Mouse (Mus musculus) kidney, adult 11 months (tissue): ENCODE measurements around the gene Dctn3.
"Not testable (repeated sequence)": the region's sequence is repeated elsewhere in the genome, so short reads cannot be mapped to it uniquely, and the experiment has no call there.

Source experiments
- DNase-seq: peaks from one replicate; pipeline ENCODE4 v3.0.0; 2022

The Dctn3 gene

DNA sequence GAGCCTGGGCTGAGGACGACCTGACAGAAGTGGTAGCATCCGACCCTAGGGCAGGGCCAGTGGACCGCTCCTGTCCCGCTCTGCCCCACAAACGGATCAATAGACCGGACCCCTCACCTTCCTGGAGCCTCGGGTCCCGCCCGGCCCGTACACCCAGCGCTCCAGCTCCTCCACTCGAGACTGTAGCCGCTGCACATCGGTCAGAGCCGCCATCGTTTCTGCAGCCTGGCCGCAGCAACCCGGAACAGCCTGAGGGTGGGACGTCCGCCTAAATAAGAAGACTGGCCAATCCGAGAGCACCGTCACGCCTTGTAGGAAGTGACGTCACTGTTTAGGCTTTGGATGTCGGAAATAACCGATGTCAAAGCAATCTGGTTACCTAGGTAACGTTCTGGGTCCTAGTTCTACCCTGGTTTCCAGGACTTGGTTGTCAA is at the start of gene Dctn3:
Gene Dctn3, minus strand, starts transcription at position 253 of the 434 bp plus-strand sequence.
- peak; percentile 96 for DNase-seq

DNA sequence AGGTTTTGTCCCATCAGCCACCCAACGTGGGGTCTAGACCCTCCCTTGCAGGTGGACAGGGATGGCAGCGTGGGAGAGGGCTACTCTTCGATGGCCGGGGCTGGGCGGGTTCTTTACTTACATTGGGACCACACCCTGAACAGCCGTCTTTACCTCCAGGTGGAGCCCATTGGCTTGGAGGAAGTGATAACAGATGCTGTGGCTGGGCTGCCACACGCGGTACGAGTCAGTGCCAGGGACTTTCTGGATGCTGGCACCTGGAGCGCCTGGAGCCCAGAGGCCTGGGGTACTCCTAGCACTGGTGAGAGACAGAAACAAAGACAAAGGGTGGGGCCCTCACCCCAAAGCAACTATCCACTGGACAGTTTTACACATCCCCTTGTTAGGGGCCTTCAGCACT is 44.3 kb upstream of the Dctn3 start:
- DNase-seq, result not testable (repeated sequence)

DNA sequence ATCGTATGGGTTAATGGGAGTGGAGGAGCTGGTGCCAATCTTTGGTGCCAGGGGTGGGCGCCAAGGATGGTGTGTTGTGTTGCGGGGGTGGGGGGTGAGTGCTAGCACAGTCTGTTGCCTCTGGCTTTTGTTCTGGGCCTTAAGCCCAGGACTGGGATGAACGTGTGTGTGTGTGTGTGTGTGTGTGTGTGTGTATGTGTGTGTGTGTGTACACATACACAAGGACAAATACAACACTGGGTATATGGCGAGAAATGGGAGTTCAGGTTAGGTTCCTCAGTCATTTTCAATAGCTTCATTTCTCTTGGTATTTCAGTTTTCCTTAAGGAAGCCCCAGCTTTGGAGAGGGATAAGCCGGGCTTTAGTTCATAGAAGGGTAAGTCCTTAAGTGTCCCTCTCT is 40.2 kb upstream of the Dctn3 start:
- not testable (repeated sequence) for DNase-seq

DNA sequence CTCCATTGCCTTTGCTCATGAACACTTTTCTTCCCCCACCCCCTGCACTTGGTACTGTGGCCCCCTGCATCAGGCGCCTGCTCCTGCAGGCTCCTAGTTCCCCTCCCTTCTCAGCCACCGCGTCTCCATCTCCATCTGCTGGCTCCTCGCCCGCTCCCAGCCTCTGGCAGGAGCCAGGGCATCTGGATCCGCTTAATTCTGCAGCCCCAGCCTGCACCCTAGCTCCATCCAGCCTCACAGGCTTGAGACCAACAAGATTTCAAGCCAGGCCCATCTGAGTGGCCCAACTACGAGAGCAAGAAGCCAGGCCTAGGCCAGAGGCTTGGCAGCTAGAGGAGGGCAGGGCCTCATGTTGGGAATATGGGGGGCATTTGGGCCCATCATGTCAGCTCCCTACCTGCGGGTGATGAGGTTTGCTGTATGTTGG is 39.7 kb upstream of the Dctn3 start:
- DNase-seq, result not testable (repeated sequence)

DNA sequence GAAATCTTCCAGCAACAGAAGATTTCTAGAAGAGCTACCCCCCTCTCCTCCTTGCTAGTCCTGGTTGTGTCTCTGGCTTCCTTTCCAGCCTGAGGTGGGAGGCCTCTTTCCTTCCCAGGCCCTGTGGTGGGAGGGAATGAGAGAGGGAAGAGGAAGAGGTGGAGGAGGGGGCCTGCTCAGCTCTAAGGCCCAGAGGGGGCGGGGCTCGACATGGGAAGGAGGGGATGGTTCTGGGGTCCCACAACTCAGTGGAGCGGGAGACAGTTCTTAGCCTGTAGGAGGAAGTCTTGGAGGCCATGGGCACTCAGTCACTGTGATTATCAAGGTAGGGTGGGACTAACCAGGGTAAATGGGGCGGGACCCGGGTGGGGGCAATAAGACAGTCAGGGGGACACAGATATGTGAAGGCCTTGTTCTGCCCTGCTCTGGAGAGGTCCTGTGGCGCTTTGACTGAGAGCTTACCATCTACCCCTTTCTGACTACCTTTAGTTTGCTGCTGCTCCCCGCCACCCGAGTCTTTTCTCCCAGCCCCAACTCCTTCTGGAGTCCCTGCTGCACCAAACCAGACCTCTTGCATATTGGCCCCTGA is 39.2 kb upstream of the Dctn3 start:
- no peak for DNase-seq

DNA sequence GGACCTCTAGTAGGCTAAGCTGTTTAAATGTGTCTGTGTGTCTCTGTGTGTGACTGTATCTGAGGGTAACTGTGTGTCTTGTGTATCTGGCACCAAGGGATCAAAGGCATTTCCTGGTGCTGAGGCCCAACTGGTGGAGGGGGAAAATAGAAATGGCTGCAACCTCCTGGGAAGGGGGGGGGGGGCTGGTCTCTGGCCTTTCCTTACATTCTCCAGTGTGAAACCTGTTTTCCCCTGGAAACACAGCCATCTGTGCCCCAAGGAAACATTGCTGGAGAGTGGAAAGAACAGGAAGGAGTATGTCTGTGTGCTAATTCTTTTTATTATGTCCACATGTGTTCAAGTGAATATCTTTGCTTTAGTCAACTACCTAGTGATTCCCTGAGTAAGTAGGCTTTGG is 38.7 kb upstream of the Dctn3 start:
- DNase-seq, result no peak

DNA sequence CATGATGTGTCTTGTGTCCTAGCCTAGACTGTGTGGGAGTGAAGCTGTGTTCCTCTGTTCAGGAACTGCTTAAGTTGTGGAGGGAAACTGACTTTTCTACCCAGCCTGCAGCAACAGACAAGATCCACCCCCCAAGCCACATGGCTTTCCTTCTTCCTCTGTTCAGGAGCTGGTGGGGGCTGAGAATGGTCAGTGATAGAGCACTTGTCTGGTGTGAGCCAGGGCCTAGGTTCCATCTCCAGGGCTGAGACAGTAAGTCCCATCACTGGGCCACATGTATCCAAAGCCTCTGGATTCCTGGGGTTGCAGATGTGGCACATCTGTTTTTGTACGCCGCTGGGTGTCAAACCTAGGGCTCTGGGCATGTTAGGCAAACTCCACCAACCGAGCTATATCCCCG is 37.9 kb upstream of the Dctn3 start:
- no peak for DNase-seq

DNA sequence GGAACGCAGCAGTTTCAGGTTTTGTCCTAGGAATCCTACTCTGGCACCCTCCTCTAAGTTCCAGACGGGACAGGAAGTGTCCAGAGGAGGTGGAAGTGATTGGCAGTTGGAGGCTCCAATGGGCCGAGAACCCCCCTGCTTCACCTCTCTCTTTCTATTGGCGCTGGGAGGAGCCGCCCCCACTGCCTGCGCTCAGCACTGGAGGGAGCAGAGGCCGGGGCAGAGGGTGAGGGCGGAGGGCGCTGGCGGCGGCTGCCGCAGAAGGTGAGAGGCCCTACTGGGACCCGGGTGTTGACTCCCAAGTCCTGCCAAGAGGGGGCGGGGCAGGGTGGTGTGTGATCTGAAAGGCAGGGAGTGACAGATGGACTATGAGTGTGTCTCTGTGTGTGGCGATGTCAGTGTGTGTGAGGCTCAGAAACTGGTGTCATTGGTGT is 37.3 kb upstream of the Dctn3 start:
- DNase-seq, result peak; percentile 98

DNA sequence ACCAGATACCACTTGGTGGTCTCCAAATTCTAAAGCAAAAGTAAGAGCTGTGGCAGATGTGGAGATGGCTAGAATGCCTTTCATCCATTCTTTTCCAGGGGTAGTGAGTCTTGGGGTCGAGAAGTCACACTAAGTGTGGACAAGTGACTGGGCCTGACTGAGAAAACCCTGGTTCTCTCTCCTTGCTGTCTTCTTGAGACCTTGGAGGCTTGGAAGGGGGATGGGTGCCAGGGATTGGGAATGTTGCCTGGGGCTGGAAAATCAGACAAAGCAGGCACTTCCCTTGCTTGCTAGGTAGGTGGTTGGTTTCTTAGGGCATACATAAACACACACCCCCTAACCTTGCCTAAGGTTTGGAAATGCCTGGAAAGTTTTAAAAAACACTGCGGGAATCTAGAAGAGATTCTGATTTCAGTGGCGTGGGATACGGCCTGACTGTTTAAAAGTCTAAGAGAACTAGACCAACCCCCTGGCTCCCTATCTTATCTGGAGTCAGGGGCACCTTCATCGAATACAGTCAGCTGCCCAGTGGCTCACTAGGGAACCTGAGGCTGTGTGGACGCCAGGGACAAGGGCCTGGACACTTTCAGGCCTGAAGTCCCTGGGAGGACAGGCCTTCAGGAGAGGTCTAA is 36.8 kb upstream of the Dctn3 start:
- peak; percentile 49 for DNase-seq

DNA sequence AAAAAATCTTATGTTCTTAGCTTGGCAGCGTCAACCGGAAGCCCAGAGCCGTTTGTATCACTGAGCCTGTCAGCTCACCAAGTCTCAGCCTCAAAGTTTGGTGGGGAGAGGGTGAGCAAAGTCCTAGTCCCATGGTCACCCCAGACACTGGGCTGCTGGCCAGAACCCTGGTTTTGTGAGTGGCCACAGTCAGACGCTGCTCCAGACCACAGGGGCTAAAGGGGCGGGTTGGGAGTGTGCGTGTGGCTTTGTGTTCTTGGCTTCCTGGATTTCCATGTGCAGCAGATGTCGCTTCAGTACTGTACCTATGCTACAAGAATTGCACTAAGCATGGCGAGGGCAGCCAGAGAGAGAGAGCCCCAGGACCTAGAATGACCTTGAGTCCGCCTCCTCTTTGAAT is 36.2 kb upstream of the Dctn3 start:
- peak; percentile 86 for DNase-seq

DNA sequence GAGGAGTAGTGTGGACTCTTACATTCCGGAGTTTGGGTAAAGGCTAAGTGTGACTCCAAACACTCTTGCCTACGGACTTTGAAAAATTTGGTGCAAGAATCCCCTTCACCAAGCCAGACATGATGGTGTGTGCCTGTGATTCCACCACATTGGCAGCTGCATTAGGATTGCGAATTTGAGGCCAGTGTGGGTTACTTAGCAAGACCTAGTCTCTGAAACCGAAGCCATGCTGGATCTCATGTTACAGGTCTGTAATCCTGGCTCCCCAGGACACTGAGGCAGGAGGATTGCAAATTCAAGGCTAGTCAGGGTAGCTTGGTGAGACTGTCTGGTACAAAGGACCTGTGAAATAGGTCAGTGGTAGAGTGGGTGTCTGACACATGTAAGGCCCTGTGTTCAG is 35.7 kb upstream of the Dctn3 start:
- no peak for DNase-seq

DNA sequence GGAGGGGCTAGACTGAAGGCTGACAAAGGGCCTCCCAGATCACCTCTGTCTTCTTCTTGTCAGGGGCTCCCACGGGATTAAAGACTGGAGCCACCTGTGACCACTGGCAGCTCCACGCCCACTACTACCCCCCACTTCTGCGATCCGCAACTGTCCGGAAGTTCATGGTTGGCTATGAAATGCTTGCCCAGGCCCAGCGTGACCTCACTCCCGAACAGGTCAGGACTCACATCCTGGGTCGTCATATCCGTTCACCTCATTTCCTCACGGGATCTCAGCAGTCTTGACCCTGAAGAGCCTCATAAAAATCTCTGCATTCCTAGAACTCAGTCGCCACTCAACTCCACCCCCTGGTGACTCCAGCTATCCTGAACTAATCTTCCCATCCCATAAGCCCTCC is 35.1 kb upstream of the Dctn3 start:
- peak; percentile 75 for DNase-seq

DNA sequence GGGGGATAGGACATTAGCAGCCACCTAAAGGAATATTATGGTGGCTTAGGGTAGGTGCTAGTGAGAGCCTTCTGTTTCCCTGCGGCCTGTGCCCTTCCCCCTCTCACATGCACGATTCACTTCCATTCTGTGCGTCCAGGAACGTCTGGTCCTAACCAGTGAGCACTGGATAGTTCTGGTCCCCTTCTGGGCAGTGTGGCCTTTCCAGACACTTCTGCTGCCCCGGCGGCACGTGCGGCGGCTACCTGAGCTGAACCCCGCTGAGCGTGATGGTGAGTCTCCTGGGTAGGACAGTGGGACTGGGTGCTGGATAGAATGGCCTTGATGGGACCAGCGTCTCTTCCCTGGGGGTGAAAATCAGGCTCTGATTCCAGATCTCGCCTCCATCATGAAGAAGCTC is 34.4 kb upstream of the Dctn3 start:
- DNase-seq, result peak; percentile 66

DNA sequence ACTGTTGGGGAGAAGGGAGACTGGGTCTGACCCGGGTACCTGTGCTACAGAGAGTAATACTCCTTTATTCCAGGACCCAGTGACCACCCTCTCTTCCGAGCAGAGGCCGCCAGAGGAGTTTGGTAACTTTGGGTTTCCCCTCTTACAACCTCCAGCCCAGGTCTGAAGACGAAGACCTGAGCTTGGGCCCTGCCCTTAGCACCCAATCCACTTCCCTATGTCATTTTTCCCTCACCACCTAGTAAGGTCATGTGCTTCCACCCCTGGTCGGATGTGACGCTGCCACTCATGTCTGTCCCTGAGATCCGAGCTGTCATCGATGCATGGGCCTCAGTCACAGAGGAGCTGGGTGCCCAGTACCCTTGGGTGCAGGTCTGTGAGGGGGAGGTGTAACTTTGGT is 33.5 kb upstream of the Dctn3 start:
- DNase-seq, result no peak

DNA sequence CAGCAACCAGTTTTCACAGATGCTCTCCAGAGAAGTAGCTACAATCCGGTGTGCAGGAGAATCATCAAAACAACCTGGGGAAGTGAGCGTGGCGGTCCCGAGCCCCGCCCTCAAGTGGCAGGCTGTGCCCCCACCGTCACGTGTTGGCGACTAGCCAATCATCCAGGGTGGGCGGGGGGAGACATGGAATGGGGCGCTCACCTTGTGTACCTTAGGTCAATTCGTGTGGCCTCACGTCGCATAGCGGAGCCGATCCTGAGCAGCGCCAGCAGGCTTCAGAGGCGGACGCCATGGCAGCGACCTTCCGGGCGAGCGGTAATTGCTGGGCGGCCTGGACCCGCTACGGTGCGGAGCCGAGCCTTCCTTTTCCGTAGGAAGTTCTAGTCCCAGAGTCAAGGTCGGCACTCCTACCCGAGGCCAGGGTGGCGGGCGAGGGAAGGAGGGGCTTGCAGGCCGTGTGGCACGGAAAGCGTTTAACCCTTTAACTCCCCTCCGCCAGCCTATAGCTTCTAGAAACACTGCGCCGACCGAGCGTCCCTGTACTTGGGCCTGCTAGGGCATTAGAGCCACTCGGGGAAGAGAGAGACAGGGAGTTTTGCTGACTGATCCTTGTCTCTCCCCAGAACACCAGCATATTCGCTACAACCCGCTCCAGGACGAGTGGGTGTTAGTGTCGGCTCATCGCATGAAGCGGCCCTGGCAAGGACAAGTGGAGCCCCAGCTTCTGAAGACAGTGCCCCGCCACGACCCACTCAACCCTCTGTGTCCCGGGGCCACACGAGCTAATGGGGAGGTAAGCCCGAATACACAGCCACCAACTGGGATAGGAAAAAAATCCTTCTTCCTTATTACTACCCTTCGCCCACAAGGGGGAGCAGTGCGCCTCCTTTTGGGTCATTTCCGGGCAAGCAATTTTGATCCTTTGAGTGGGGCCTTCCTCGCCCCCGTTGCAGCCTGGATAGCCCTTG is 32.7 kb upstream of the Dctn3 start, which contains the start of gene Sigmar1:
Gene Sigmar1, minus strand, starts transcription at position 820 of the 968 bp plus-strand sequence.
- DNase-seq, result peak; percentile 92

DNA sequence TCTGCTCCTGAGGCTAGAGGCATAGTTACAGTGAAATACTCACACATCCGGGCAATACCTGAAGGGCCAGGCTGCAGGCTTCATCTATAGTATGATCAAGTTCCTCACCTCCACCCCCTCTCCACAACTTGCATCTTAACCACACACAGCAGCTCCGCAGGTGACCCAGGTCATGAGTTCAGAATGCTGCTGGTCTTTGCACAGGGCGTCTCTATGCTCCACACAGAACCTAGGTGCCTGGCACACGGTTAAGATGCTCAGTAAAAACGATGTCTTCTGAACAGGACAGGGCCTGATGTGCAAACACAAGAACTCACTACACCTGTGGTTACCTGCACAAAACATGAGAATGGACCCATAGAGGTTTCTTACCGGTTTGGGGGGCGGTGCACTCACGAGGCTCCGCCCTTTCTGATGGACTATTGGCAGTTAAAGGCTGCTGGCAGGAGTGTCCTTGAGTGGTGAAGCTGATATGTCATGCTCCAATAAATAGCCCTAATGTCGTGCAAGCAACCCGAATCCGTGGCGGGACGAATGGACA is 31.9 kb upstream of the Dctn3 start, which contains the start of gene Galt:
Gene Galt, plus strand, starts transcription at position 432 of the 541 bp plus-strand sequence.
- no peak for DNase-seq

DNA sequence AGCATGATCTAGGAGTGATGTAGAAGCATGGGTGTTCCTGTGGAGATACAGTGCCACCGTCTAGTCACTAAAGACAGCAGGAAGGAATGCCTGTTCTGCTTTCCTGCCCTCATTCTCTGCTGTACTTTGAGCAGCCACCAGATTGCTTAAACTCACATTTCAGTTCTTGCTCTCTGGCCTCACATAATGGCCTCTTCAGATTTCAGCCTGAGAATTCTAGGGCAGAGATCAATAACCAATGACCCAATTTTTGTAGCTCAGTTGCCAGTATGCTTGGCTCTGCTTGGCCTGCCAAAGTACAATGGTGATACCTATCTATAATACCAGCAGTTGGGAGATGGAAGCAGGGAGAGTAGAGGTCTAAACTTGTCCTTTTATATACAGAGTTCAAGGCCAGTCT is 22.1 kb upstream of the Dctn3 start:
- no peak for DNase-seq

DNA sequence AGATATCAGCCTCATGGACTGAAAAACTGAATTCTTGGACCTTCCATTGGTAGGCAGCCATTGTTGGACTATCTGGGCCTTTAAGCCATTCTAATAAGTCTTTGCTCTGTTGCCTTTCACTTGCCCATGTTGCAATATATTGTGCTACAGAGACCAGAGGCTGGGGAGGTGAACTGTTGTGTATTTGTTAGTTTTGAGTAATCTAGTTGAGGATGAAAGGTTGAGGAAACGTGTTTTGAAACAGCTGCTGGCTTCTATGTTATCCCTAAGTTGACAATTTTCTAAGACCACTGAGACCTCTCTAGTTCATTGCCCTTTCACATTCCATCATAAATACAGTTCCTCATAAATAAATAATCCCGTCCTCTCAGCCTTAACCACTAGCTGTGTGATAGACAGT is 21.2 kb upstream of the Dctn3 start:
- DNase-seq, result no peak

DNA sequence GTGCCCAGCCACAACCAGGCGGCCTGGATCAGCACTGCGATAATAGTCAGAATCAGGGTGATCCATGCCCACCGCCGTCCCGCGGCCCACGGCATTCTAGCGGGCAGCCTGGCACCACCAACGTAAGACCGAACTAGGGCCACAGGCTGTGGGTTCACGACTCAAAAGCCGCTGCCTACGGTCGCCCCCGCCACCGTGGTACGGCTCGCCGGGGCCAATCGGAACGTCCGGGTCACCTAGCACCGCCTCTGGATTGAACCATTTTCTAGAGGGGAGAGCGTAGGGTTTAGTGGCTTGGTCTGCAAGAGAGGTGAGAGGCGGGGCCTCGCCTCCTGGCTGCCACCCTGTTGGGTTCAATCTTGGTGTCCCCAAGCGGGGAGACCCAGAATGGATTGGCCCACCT is 18.2 kb upstream of the Dctn3 start:
- peak; percentile 96 for DNase-seq

DNA sequence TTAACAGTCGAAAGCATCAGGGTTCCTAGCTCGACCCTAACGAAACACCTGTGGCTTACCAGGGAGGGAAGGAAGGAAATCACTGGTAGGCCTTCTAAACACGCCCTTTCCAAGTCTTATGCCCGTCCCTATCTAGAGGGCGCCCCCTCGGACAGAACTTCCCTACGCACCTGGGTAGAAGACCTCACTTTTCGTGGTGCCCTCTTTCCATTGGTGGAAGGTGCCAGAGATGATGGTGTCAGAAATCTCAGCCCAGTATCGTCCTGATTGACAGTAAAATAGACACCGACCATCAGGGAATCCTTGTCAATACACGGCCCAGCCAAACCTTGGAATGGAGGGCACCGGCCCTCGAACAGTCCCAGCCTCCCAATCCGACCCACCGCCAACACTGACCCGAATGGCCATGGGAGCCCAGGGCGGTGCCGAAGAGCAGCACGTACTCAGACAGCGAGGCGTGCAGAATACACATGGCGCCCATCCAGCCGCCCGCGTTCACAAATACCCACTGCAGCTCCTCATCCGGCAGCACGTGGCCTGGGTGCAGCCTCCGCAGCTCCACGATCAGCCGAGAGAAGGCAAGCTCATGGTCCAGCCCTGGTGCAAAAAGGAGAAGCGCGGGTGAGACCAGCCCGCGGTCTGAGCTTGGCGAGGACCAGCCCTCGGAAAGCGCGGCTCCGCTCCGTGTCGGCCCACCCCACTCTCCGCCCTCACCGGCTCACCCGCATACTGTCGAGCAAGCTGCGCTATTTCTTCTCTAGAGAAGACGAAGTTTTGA is 17.6 kb upstream of the Dctn3 start:
- no peak for DNase-seq

DNA sequence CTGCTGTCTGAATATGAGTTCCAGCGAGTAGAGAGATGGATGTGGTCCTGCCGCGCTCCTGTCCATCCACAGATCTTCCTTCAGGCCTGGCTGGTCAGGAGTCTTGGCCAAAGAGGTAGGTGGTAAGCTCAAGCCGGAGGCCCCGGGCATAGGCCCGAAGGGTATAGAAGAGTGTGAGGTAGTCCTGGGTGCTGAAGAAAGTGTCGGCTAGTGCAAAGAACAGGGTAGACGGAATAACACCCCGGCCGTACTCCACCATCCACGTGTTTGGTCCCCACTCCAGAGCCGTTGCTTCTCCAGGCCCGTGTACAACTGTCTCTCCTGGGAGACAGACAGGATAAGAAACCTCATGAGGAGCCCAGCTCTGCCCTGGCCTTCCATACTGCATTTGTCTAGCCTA is 16.3 kb upstream of the Dctn3 start:
- DNase-seq, result no peak

DNA sequence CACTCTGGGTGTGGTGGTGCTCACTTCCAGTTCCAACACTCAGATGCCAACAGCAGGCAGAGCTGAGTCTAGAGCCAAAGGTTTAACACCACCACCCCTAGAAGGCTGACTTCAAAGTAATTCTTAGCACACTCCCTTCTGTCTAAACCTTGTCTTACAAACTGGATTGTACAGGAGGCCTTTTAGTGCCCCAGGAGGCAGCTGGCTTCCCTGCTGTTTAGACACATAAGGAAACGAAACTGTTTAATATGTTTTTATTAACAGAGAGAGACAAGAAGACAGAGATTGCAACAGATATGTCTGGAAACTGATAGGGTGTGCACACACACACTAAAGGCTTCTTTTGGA is 15.3 kb upstream of the Dctn3 start:
- DNase-seq, result no peak
